Mouse (Mus musculus): ENCODE measurements around the gene Apoa5. TPM values are rescaled to one million over a fixed set of nuclear protein-coding genes. Genes with fewer than 3 reads are reported as not detected.
A peak's percentile ranks its signal among the peaks of the same experiment; 100 is the strongest.

Gene Apoa5
- polyA plus RNA-seq (2015; fragmentation: Nextera tagmentation; extraction: Ambion mirVana), result not detected in 2 replicates

- WGBS, result 41% methylated on average over 7 of the region's 7 CpGs
- Histone ChIP-seq H3K36me3 (ENCODE audit: control insufficient read depth, insufficient read depth) (no peaks in the 10 kb centered on the region), H3K4me2 (ENCODE audit: low read depth, low read length) (no peak within 1 kb of the TSS), H3K4me1 (ENCODE audit: control insufficient read depth, insufficient read depth, low read length) (no peaks in the 10 kb centered on the region), H3K27me3 (ENCODE audit: control insufficient read depth, insufficient read depth, low read length) (peaks cover 16% of the 10 kb centered on the region), H3K4me3 (ENCODE audit: low read length) (no peak within 1 kb of the TSS), H3K9ac (ENCODE audit: low read length) (no peak within 1 kb of the TSS), H3K27ac (ENCODE audit: low read length) (no peak within 1 kb of the TSS), H3K9me3 (replicated peaks; ENCODE audit: control insufficient read depth, low read length) (no peaks in the 10 kb centered on the region)
- no peak for ATAC-seq (replicated peaks; ENCODE audit: extremely low read depth, insufficient read depth, low FRiP score)
These were observed at the start of gene Apoa5 for GRCm38 (mm10) chr9:46268343-46268873. Gene Apoa5, plus strand, starts transcription at chr9:46268633.

GRCm38 (mm10) chr9:46223090-46223489 is 45.3 kb upstream of the Apoa5 start:
- Histone ChIP-seq H3K27me3 (ENCODE audit: control insufficient read depth, insufficient read depth, low read length) (no peaks in the 10 kb centered on the region), H3K9ac (ENCODE audit: low read length) (no peak overlapping the region), H3K27ac (ENCODE audit: low read length) (no peak overlapping the region), H3K36me3 (ENCODE audit: control insufficient read depth, insufficient read depth) (peaks cover 27% of the 10 kb centered on the region), H3K4me1 (ENCODE audit: control insufficient read depth, insufficient read depth, low read length) (no peaks in the 10 kb centered on the region), H3K9me3 (replicated peaks; ENCODE audit: control insufficient read depth, low read length) (no peaks in the 10 kb centered on the region), H3K4me2 (ENCODE audit: low read depth, low read length) (no peak overlapping the region), H3K4me3 (ENCODE audit: low read length) (no peak overlapping the region)
- ATAC-seq (replicated peaks; ENCODE audit: extremely low read depth, insufficient read depth, low FRiP score), result no peak
- 85% methylated on average over 6 of the region's 6 CpGs for WGBS

GRCm38 (mm10) chr9:46224101-46224500 is 44.3 kb upstream of the Apoa5 start:
- Histone ChIP-seq H3K9ac (ENCODE audit: low read length) (no peak overlapping the region), H3K36me3 (ENCODE audit: control insufficient read depth, insufficient read depth) (peaks cover 27% of the 10 kb centered on the region), H3K4me1 (ENCODE audit: control insufficient read depth, insufficient read depth, low read length) (no peaks in the 10 kb centered on the region), H3K4me3 (ENCODE audit: low read length) (no peak overlapping the region), H3K27me3 (ENCODE audit: control insufficient read depth, insufficient read depth, low read length) (peaks cover 3% of the 10 kb centered on the region; the same call in 1 of the 2 replicates), H3K4me2 (ENCODE audit: low read depth, low read length) (no peak overlapping the region), H3K27ac (ENCODE audit: low read length) (no peak overlapping the region), H3K9me3 (replicated peaks; ENCODE audit: control insufficient read depth, low read length) (no peaks in the 10 kb centered on the region)
- ATAC-seq (replicated peaks; ENCODE audit: extremely low read depth, insufficient read depth, low FRiP score), result no peak
- WGBS, result 84% methylated on average over 3 of the region's 3 CpGs

GRCm38 (mm10) chr9:46224945-46225660 is 43.3 kb upstream of the Apoa5 start:
- Histone ChIP-seq H3K9ac (ENCODE audit: low read length) (no peak overlapping the region), H3K4me2 (ENCODE audit: low read depth, low read length) (no peak overlapping the region), H3K36me3 (ENCODE audit: control insufficient read depth, insufficient read depth) (peaks cover 22% of the 10 kb centered on the region), H3K27me3 (ENCODE audit: control insufficient read depth, insufficient read depth, low read length) (peaks cover 3% of the 10 kb centered on the region; the same call in 1 of the 2 replicates), H3K4me1 (ENCODE audit: control insufficient read depth, insufficient read depth, low read length) (peaks cover 3% of the 10 kb centered on the region; the same call in 1 of the 2 replicates), H3K4me3 (ENCODE audit: low read length) (no peak overlapping the region), H3K27ac (ENCODE audit: low read length) (no peak overlapping the region), H3K9me3 (replicated peaks; ENCODE audit: control insufficient read depth, low read length) (no peaks in the 10 kb centered on the region)
- WGBS, result 60% methylated on average over 5 of the region's 5 CpGs
- ATAC-seq (replicated peaks; ENCODE audit: extremely low read depth, insufficient read depth, low FRiP score), result no peak

- Histone ChIP-seq H3K9me3 (replicated peaks; ENCODE audit: control insufficient read depth, low read length) (no peaks in the 10 kb centered on the region), H3K4me2 (ENCODE audit: low read depth, low read length) (no peak overlapping the region), H3K27ac (ENCODE audit: low read length) (no peak overlapping the region), H3K4me1 (ENCODE audit: control insufficient read depth, insufficient read depth, low read length) (peaks cover 6% of the 10 kb centered on the region), H3K4me3 (ENCODE audit: low read length) (no peak overlapping the region), H3K36me3 (ENCODE audit: control insufficient read depth, insufficient read depth) (0 out of 2 replicates have a peak, but pooled peaks cover 4% of the 10 kb centered on the region), H3K9ac (ENCODE audit: low read length) (no peak overlapping the region), H3K27me3 (ENCODE audit: control insufficient read depth, insufficient read depth, low read length) (peaks cover 3% of the 10 kb centered on the region; the same call in 1 of the 2 replicates)
- no peak for ATAC-seq (replicated peaks; ENCODE audit: extremely low read depth, insufficient read depth, low FRiP score)
- 56% methylated on average over 3 of the region's 3 CpGs for WGBS
These were observed 41.3 kb upstream of the Apoa5 start for GRCm38 (mm10) chr9:46227064-46227614.

- Histone ChIP-seq H3K36me3 (ENCODE audit: control insufficient read depth, insufficient read depth) (no peaks in the 10 kb centered on the region), H3K4me1 (ENCODE audit: control insufficient read depth, insufficient read depth, low read length) (peaks cover 6% of the 10 kb centered on the region), H3K4me2 (ENCODE audit: low read depth, low read length) (no peak within 1 kb of the TSS), H3K9me3 (replicated peaks; ENCODE audit: control insufficient read depth, low read length) (no peaks in the 10 kb centered on the region), H3K27ac (ENCODE audit: low read length) (no peak within 1 kb of the TSS), H3K4me3 (ENCODE audit: low read length) (no peak within 1 kb of the TSS), H3K9ac (ENCODE audit: low read length) (no peak within 1 kb of the TSS), H3K27me3 (ENCODE audit: control insufficient read depth, insufficient read depth, low read length) (peaks cover 3% of the 10 kb centered on the region; the same call in 1 of the 2 replicates)
- ATAC-seq (replicated peaks; ENCODE audit: extremely low read depth, insufficient read depth, low FRiP score), result no peak
- 44% methylated on average over 9 of the region's 9 CpGs for WGBS
These were observed 39.9 kb upstream of the Apoa5 start, which contains the start of gene Apoa1 for GRCm38 (mm10) chr9:46228491-46228890. Gene Apoa1, plus strand, starts transcription at chr9:46228580.

GRCm38 (mm10) chr9:46229573-46230449 is 38.6 kb upstream of the Apoa5 start:
- 15% methylated on average over 37 of the region's 37 CpGs for WGBS

GRCm38 (mm10) chr9:46230450-46230975 is 37.9 kb upstream of the Apoa5 start:
- peaks cover 3% of the 10 kb centered on the region; the same call in 1 of the 2 replicates for H3K27me3 ChIP-seq (ENCODE audit: control insufficient read depth, insufficient read depth, low read length)
- H3K27ac ChIP-seq (ENCODE audit: low read length), result no peak overlapping the region
- ATAC-seq (replicated peaks; ENCODE audit: extremely low read depth, insufficient read depth, low FRiP score), result no peak
- WGBS, result 25% methylated on average over 13 of the region's 13 CpGs
- H3K36me3 ChIP-seq (ENCODE audit: control insufficient read depth, insufficient read depth), result no peaks in the 10 kb centered on the region
- H3K9me3 ChIP-seq (replicated peaks; ENCODE audit: control insufficient read depth, low read length), result no peaks in the 10 kb centered on the region
- H3K4me1 ChIP-seq (ENCODE audit: control insufficient read depth, insufficient read depth, low read length), result peaks cover 6% of the 10 kb centered on the region
- H3K4me3 ChIP-seq (ENCODE audit: low read length), result peak overlapping the region; percentile 51
- peak overlapping the region; percentile 60 for H3K9ac ChIP-seq (ENCODE audit: low read length)
- H3K4me2 ChIP-seq (ENCODE audit: low read depth, low read length), result peak overlapping the region; percentile 83

More at GRCm38 (mm10) chr9:46229573-46230449, 38.6 kb upstream of the Apoa5 start:
- peaks cover 6% of the 10 kb centered on the region for H3K4me1 ChIP-seq (ENCODE audit: control insufficient read depth, insufficient read depth, low read length)
- H3K4me3 ChIP-seq (ENCODE audit: low read length), result peak overlapping the region; percentile 51
- H3K36me3 ChIP-seq (ENCODE audit: control insufficient read depth, insufficient read depth), result no peaks in the 10 kb centered on the region
- peaks cover 3% of the 10 kb centered on the region; the same call in 1 of the 2 replicates for H3K27me3 ChIP-seq (ENCODE audit: control insufficient read depth, insufficient read depth, low read length)
- H3K9me3 ChIP-seq (replicated peaks; ENCODE audit: control insufficient read depth, low read length), result no peaks in the 10 kb centered on the region
- H3K27ac ChIP-seq (ENCODE audit: low read length), result no peak overlapping the region
- peak; percentile 86 for ATAC-seq (replicated peaks; ENCODE audit: extremely low read depth, insufficient read depth, low FRiP score)
- H3K9ac ChIP-seq (ENCODE audit: low read length), result peak overlapping the region; percentile 60
- peak overlapping the region; percentile 83 for H3K4me2 ChIP-seq (ENCODE audit: low read depth, low read length)

All from heart, embryonic 16.5 days (tissue).